Mouse (Mus musculus): ENCODE results near the gene Col9a1.

Col9a1 gene

GRCm38 (mm10) chr1:24294979-24295942 lies 117.9 kb downstream of the Col9a1 start:
- no peak for DNase-seq (ENCODE audit: low spot score in 2 of 2)

- DNase-seq (ENCODE audit: low spot score in 2 of 2), result no peak
Measured at GRCm38 (mm10) chr1:24300700-24301099, 123.3 kb downstream of the Col9a1 start.

All from heart, adult 9 months (tissue).